Mouse (Mus musculus): ENCODE results near the gene Toporsl.

Gene Toporsl

GRCm38 (mm10) chr4:52595927-52596326 is at the start of gene Toporsl:
Toporsl (plus strand) TSS chr4:52596274.
- no peak for DNase-seq (ENCODE audit: extremely low read depth, low read depth, low spot score)

GRCm38 (mm10) chr4:52557672-52558071 is 38.4 kb upstream of the Toporsl start:
- no peak for DNase-seq (ENCODE audit: extremely low read depth, low read depth, low spot score)

- DNase-seq (ENCODE audit: extremely low read depth, low read depth, low spot score), result no peak
Observed at GRCm38 (mm10) chr4:52558080-52558479, 38.0 kb upstream of the Toporsl start.

- DNase-seq (ENCODE audit: extremely low read depth, low read depth, low spot score), result no peak
Observed at GRCm38 (mm10) chr4:52563859-52564258, 32.2 kb upstream of the Toporsl start.

- no peak for DNase-seq (ENCODE audit: extremely low read depth, low read depth, low spot score)
Observed at GRCm38 (mm10) chr4:52586194-52586734, 9.8 kb upstream of the Toporsl start.

- DNase-seq (ENCODE audit: extremely low read depth, low read depth, low spot score), result no peak
Observed at GRCm38 (mm10) chr4:52593821-52594356, 2.2 kb upstream of the Toporsl start.

GRCm38 (mm10) chr4:52594632-52595031 is 1.4 kb upstream of the Toporsl start:
- no peak for DNase-seq (ENCODE audit: extremely low read depth, low read depth, low spot score)

- DNase-seq (ENCODE audit: extremely low read depth, low read depth, low spot score), result no peak
Observed at GRCm38 (mm10) chr4:52598180-52598881, 2.3 kb downstream of the Toporsl start.

GRCm38 (mm10) chr4:52606923-52607322 is 10.8 kb downstream of the Toporsl start:
- DNase-seq (ENCODE audit: extremely low read depth, low read depth, low spot score), result no peak

GRCm38 (mm10) chr4:52634986-52635385 is 38.9 kb downstream of the Toporsl start:
- DNase-seq (ENCODE audit: extremely low read depth, low read depth, low spot score), result no peak

- no peak for DNase-seq (ENCODE audit: extremely low read depth, low read depth, low spot score)
Observed at GRCm38 (mm10) chr4:52647791-52648190, 51.7 kb downstream of the Toporsl start.

GRCm38 (mm10) chr4:52659701-52660100 is 63.6 kb downstream of the Toporsl start:
- DNase-seq (ENCODE audit: extremely low read depth, low read depth, low spot score), result no peak

- DNase-seq (ENCODE audit: extremely low read depth, low read depth, low spot score), result no peak
Observed at GRCm38 (mm10) chr4:52660701-52661117, 64.6 kb downstream of the Toporsl start.

- no peak for DNase-seq (ENCODE audit: extremely low read depth, low read depth, low spot score)
Observed at GRCm38 (mm10) chr4:52661311-52661710, 65.2 kb downstream of the Toporsl start.

Data from fat pad, adult 2 months (tissue).